Mouse (Mus musculus) lung, adult 2 months (tissue): ENCODE data around the gene Gid8.

Experiments
- CTCF ChIP-seq: fragments of 200-500 bp; IDR thresholded peaks from 2 replicates; pipeline ENCODE4 v1.5.1; 2011; ENCODE audit warnings: mild to moderate bottlenecking, low read length, control low read depth; ENCODE audit not compliant: insufficient read depth
- POLR2A ChIP-seq: fragments of 200-500 bp; IDR thresholded peaks from 2 replicates; pipeline ENCODE4 v1.6.1; 2011; ENCODE audit warnings: low read depth, mild to moderate bottlenecking, control low read depth, low read length, borderline replicate concordance; ENCODE audit errors: extremely low read depth

DNA sequence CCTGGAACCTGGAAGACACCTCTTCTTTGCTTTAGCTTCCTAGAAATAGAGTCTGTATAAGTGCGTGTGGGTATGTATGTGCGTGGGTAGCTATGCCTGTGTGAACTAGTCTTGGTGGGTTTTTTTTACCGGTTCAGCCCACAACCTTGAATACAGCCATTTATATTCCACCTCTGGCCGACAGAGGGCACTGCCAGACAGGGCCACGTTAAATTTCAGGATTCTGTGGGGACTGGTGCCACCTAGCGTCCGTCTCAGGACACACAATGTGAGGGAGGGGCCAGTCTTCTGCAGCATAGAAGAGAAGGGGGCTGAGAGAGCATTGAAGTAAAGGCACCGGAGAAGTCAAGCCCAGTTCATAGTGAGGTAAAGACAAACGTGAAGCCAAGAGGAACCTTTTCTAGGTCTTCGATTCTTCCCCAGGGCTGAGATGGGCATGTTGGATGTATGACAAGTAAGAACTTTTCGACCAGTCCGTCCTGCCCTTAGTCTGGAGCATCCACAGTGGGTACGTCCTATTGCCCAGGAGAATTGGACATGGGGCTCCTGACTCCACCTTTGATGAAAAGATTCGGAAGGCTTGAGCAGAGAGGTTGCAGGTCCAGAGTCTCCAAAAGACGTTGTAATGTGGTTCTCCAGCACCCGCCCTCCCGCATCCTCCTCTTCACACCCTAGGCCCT, 35.5 kb downstream of the Gid8 start:
- TF ChIP-seq CTCF (peak; percentile 100), POLR2A (no peak)
